Mouse (Mus musculus) kidney, embryonic 14.5 days (tissue): ENCODE results near the gene Myo3b. TPM values are rescaled to one million over a fixed set of nuclear protein-coding genes. Genes with fewer than 3 reads are reported as not detected.

ENCODE experiments used
- ATAC-seq: fragments of 200-750 bp; cut with Nextera tagmentation; 2 replicates; pipeline ENCODE4 v1.8.0; 2017; ENCODE audit warnings: moderate number of reproducible peaks, mild to moderate bottlenecking, moderate TSS enrichment, moderate library complexity; ENCODE audit not compliant: low FRiP score, low TSS enrichment
- H3K27ac ChIP-seq: fragments of 300-500 bp; sonication (generic); 2 replicates; pipeline ENCODE4 v1.5.1; 2014; ENCODE audit warnings: low read depth, mild to moderate bottlenecking, low read length, moderate library complexity, mixed read lengths
- H3K27me3 ChIP-seq: fragments of 300-500 bp; sonication (generic); 2 replicates; pipeline ENCODE4 v1.6.1; 2014; ENCODE audit warnings: mild to moderate bottlenecking, low read length; ENCODE audit not compliant: control insufficient read depth, insufficient read depth
- H3K36me3 ChIP-seq: fragments of 300-500 bp; sonication (generic); 2 replicates; pipeline ENCODE4 v1.6.1; 2014; ENCODE audit warnings: low read length, mixed read lengths; ENCODE audit not compliant: control insufficient read depth, insufficient read depth
- H3K4me1 ChIP-seq: fragments of 300-500 bp; sonication (generic); 2 replicates; pipeline ENCODE4 v1.6.1; 2014; ENCODE audit warnings: low read length, mixed read lengths; ENCODE audit not compliant: control insufficient read depth, insufficient read depth
- H3K4me2 ChIP-seq: fragments of 300-500 bp; sonication (generic); replicated peaks from 2 replicates; pipeline ENCODE4 v1.6.1; 2014; ENCODE audit warnings: low read depth, mild to moderate bottlenecking, low read length
- H3K4me3 ChIP-seq: fragments of 300-500 bp; sonication (generic); 2 replicates; pipeline ENCODE4 v1.5.1; 2014; ENCODE audit warnings: mild to moderate bottlenecking, low read length
- H3K9ac ChIP-seq: fragments of 300-500 bp; sonication (generic); 2 replicates; pipeline ENCODE4 v1.6.1; 2014; ENCODE audit warnings: low read depth, mild to moderate bottlenecking, low read length, moderate library complexity
- H3K9me3 ChIP-seq: fragments of 300-500 bp; sonication (generic); 2 replicates; pipeline ENCODE4 v1.6.1; 2016; ENCODE audit warnings: low read length; ENCODE audit not compliant: control insufficient read depth
- WGBS: fragments of 180-500 bp; shearing (Covaris S2); extraction: QIAGEN DNeasy Blood & Tissue Kit; methylation state at CpG from one replicate; pipeline ENCODE4 v1.1.7; 2014; 5-methylcytosine and 5-hydroxymethylcytosine counted together
- polyA plus RNA-seq: library from polyadenylated mRNA; unstranded; fragments of >200 nt; fragmentation: Nextera tagmentation; extraction: Ambion mirVana; gene quantifications from 2 replicates; pipeline ENCODE4 v1.2.1, GENCODE M21; 2014

Myo3b gene
- polyA plus RNA-seq, 1 experiment from 2014 or later = 0.77 TPM

- Histone ChIP-seq H3K27me3 (no peaks in the 10 kb centered on the region), H3K36me3 (no peaks in the 10 kb centered on the region), H3K4me2 (no peak overlapping the region; the same call in 1 of the 2 replicates), H3K9ac (no peak overlapping the region), H3K27ac (no peak overlapping the region), H3K4me3 (no peak overlapping the region), H3K9me3 (no peaks in the 10 kb centered on the region), H3K4me1 (peaks cover 19% of the 10 kb centered on the region)
- 11% methylated on average over 7 of the region's 7 CpGs for WGBS
- ATAC-seq = peak; percentile 63
Measured at GRCm38 (mm10) chr2:70337208-70337611, 298.3 kb downstream of the Myo3b start.

GRCm38 (mm10) chr2:70337869-70338268 lies 298.9 kb downstream of the Myo3b start:
- Histone ChIP-seq H3K36me3 (no peaks in the 10 kb centered on the region), H3K27ac (peak overlapping the region; percentile 34)

GRCm38 (mm10) chr2:70339061-70339460 lies 300.1 kb downstream of the Myo3b start:
- WGBS = 80% methylated on average over 7 of the region's 7 CpGs
- H3K27ac ChIP-seq = no peak overlapping the region
- no peak for ATAC-seq

More at GRCm38 (mm10) chr2:70337869-70338268, 298.9 kb downstream of the Myo3b start:
- Histone ChIP-seq H3K9ac (no peak overlapping the region; the same call in 1 of the 2 replicates), H3K9me3 (no peaks in the 10 kb centered on the region), H3K4me1 (peaks cover 19% of the 10 kb centered on the region), H3K27me3 (no peaks in the 10 kb centered on the region), H3K4me2 (no peak overlapping the region), H3K4me3 (no peak overlapping the region)
- peak; percentile 63; the same call in 1 of the 2 replicates for ATAC-seq
- WGBS = 43% methylated on average over 9 of the region's 9 CpGs

GRCm38 (mm10) chr2:70339501-70339900 lies 300.6 kb downstream of the Myo3b start:
- Histone ChIP-seq H3K4me1 (peaks cover 19% of the 10 kb centered on the region), H3K36me3 (no peaks in the 10 kb centered on the region), H3K9me3 (no peaks in the 10 kb centered on the region), H3K27ac (no peak overlapping the region), H3K27me3 (no peaks in the 10 kb centered on the region), H3K9ac (no peak overlapping the region), H3K4me2 (no peak overlapping the region), H3K4me3 (no peak overlapping the region)
- ATAC-seq = no peak
- 54% methylated on average over 6 of the region's 6 CpGs for WGBS

More at GRCm38 (mm10) chr2:70339061-70339460, 300.1 kb downstream of the Myo3b start:
- no peak overlapping the region for H3K4me2 ChIP-seq
- H3K36me3 ChIP-seq = no peaks in the 10 kb centered on the region
- H3K4me1 ChIP-seq = peaks cover 19% of the 10 kb centered on the region
- H3K4me3 ChIP-seq = no peak overlapping the region
- H3K9ac ChIP-seq = no peak overlapping the region
- H3K9me3 ChIP-seq = no peaks in the 10 kb centered on the region
- H3K27me3 ChIP-seq = no peaks in the 10 kb centered on the region

DNA sequence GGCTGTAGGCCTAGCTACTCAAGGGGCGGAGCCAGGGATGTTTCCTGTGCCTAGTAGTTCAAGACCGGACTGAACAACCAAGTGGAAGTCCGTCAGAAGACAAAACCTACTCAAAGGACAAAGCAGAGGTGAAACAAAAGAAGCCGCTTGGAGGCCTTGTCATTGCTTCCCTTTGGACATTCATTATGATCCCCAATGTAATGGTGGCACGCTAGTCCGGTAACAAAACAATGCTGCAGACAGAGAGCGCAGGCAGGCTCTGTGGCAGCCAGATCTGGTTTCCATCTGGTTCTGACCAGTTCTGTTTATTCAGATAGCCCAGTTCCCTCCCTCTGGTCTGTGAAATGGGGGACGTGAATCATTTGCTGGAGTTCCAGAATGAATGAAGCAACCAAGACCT lies 301.3 kb downstream of the Myo3b start:
- H3K27ac ChIP-seq = no peak overlapping the region
- 87% methylated on average over 8 of the region's 8 CpGs for WGBS
- peaks cover 19% of the 10 kb centered on the region for H3K4me1 ChIP-seq
- no peak for ATAC-seq
- H3K4me2 ChIP-seq = no peak overlapping the region
- H3K9me3 ChIP-seq = no peaks in the 10 kb centered on the region
- H3K9ac ChIP-seq = no peak overlapping the region
- H3K36me3 ChIP-seq = no peaks in the 10 kb centered on the region
- no peak overlapping the region for H3K4me3 ChIP-seq
- no peaks in the 10 kb centered on the region for H3K27me3 ChIP-seq

GRCm38 (mm10) chr2:70345126-70345525 lies 306.2 kb downstream of the Myo3b start:
- Histone ChIP-seq H3K9me3 (no peaks in the 10 kb centered on the region), H3K9ac (no peak overlapping the region), H3K27me3 (no peaks in the 10 kb centered on the region), H3K4me1 (no peaks in the 10 kb centered on the region), H3K4me2 (no peak overlapping the region), H3K36me3 (no peaks in the 10 kb centered on the region), H3K4me3 (no peak overlapping the region), H3K27ac (no peak overlapping the region)
- no peak for ATAC-seq
- WGBS = 75% methylated on average over 8 of the region's 8 CpGs

- no peak overlapping the region for H3K9ac ChIP-seq
- H3K4me3 ChIP-seq = no peak overlapping the region
- ATAC-seq = no peak
- H3K36me3 ChIP-seq = no peaks in the 10 kb centered on the region
- H3K4me2 ChIP-seq = no peak overlapping the region
- no peaks in the 10 kb centered on the region for H3K9me3 ChIP-seq
- H3K27ac ChIP-seq = no peak overlapping the region
- 35% methylated on average over 1 of the region's 1 CpGs for WGBS
- no peaks in the 10 kb centered on the region for H3K4me1 ChIP-seq
- no peaks in the 10 kb centered on the region for H3K27me3 ChIP-seq
Measured at GRCm38 (mm10) chr2:70347511-70347910, 308.6 kb downstream of the Myo3b start.

DNA sequence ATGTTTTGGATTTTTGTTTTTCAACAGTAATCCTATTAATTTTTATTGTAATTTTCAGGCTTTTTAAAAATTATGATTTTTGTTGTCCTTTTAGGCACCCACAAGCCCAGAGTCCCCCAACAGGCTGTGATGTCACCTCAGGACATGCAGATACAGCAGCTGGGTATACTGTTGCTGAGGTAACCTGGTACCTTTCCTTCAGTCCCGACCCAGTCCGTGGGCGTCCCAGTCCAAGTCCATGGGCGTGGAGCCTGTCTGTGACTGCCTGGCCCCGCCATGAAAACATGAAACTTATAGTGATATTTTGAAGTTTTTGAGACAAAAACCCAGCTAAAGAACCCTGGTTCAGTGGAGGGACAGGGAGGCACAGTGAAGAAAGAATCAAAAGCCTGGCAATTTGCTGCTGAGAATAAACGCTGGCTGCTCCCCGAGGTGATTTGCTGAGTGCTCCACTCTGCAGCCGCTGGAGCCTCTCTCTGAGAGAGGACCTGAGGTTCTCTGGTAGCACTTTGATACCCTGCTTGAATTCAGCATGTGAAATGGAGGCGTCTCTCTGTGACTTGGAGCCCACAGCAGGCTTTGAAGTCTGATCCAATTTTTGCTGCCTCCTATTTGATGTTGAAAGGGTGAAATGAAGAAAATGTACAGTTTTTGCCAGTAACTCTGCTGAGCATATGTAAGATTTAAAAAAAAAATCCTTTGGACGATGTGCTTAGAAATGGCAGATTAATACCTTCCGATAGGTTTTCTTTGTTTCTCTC lies 310.0 kb downstream of the Myo3b start:
- no peaks in the 10 kb centered on the region for H3K4me1 ChIP-seq
- H3K9me3 ChIP-seq = no peaks in the 10 kb centered on the region
- H3K4me2 ChIP-seq = no peak overlapping the region
- no peak for ATAC-seq
- no peaks in the 10 kb centered on the region for H3K27me3 ChIP-seq
- H3K9ac ChIP-seq = no peak overlapping the region
- H3K27ac ChIP-seq = no peak overlapping the region
- no peaks in the 10 kb centered on the region for H3K36me3 ChIP-seq
- H3K4me3 ChIP-seq = no peak overlapping the region
- WGBS = 56% methylated on average over 11 of the region's 11 CpGs

- H3K27me3 ChIP-seq = no peaks in the 10 kb centered on the region
- H3K9me3 ChIP-seq = no peaks in the 10 kb centered on the region
- H3K27ac ChIP-seq = no peak overlapping the region
- no peaks in the 10 kb centered on the region for H3K4me1 ChIP-seq
- no peak overlapping the region for H3K4me3 ChIP-seq
- 83% methylated on average over 10 of the region's 10 CpGs for WGBS
- H3K36me3 ChIP-seq = no peaks in the 10 kb centered on the region
- no peak overlapping the region for H3K9ac ChIP-seq
- no peak overlapping the region for H3K4me2 ChIP-seq
- ATAC-seq = no peak
Measured at GRCm38 (mm10) chr2:70352435-70353165, 313.7 kb downstream of the Myo3b start.
